Mouse (Mus musculus) lung, embryonic 14.5 days (tissue): Measurements from ENCODE around the gene Clic5. TPM values are rescaled to one million over a fixed set of nuclear protein-coding genes. Genes with fewer than 3 reads are reported as not detected.
A peak's percentile ranks its signal among the peaks of the same experiment; 100 is the strongest.

Experiments
- ATAC-seq: fragments of 200-750 bp; cut with Nextera tagmentation; 2 replicates; pipeline ENCODE4 v1.8.0; 2017; ENCODE audit warnings: mild to moderate bottlenecking, moderate TSS enrichment, moderate library complexity; ENCODE audit not compliant: insufficient read depth
- DNase-seq: peaks from one replicate; pipeline ENCODE4 v3.0.0-alpha.2; 2015
- H3K27ac ChIP-seq: fragments of 300-500 bp; sonication (generic); 2 replicates; pipeline ENCODE4 v1.5.1; 2014; ENCODE audit warnings: low read depth, mild to moderate bottlenecking, moderate library complexity
- H3K27me3 ChIP-seq: fragments of 300-500 bp; sonication (generic); 2 replicates; pipeline ENCODE4 v1.6.1; 2014; ENCODE audit warnings: low read length, control low read depth; ENCODE audit not compliant: insufficient read depth
- H3K36me3 ChIP-seq: fragments of 300-500 bp; sonication (generic); 2 replicates; pipeline ENCODE4 v1.6.1; 2014; ENCODE audit warnings: control low read depth; ENCODE audit not compliant: insufficient read depth
- H3K4me1 ChIP-seq: fragments of 300-500 bp; sonication (generic); 2 replicates; pipeline ENCODE4 v1.6.1; 2014; ENCODE audit warnings: antibody characterized with exemption, control low read depth; ENCODE audit not compliant: insufficient read depth
- H3K4me2 ChIP-seq: fragments of 300-500 bp; sonication (generic); 2 replicates; pipeline ENCODE4 v1.6.1; 2014; ENCODE audit warnings: mild to moderate bottlenecking
- H3K4me3 ChIP-seq: fragments of 300-500 bp; sonication (generic); 2 replicates; pipeline ENCODE4 v1.5.1; 2014; ENCODE audit warnings: low read depth, low read length
- H3K9ac ChIP-seq: fragments of 300-500 bp; sonication (generic); 2 replicates; pipeline ENCODE4 v1.6.1; 2014
- H3K9me3 ChIP-seq: fragments of 300-500 bp; sonication (generic); 2 replicates; pipeline ENCODE4 v1.6.1; 2016; ENCODE audit warnings: low read depth, low read length, control low read depth
- CTCF ChIP-seq: IDR thresholded peaks from 2 replicates; pipeline ENCODE4 v1.5.1; 2016; ENCODE audit warnings: antibody characterized with exemption, low read depth
- WGBS: fragments of 180-500 bp; shearing (Covaris S2); extraction: QIAGEN DNeasy Blood & Tissue Kit; methylation state at CpG from one replicate; pipeline ENCODE4 v1.1.7; 2014; 5-methylcytosine and 5-hydroxymethylcytosine counted together
- polyA plus RNA-seq: library from polyadenylated mRNA; unstranded; fragments of >200 nt; fragmentation: Nextera tagmentation; extraction: Ambion mirVana; gene quantifications from 2 replicates; pipeline ENCODE4 v1.2.1, GENCODE M21; 2014

Clic5 gene
- polyA plus RNA-seq, 1 experiment from 2014 or later: 3.3 TPM

DNA sequence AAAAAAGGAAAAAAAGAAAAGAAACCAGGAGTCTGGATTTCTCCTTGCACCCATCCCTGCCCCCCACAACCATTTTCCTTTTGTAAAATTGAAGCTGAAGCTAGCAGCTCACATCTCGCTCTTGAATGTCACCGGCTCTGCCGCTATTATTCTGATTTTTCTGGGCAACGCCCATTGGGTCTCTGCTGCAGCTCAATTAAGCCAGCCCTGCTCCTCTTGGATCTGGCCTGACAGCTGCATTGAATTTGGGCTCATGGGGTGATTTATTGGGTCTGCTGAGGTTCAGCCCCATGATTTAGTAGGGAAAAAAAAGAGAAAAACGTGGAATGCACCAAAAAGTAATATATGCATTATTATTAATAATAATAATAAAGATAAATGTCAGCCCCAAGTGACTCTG is 111.9 kb downstream of the Clic5 start:
- 15% methylated on average over 5 of the region's 5 CpGs for WGBS
- H3K27me3 ChIP-seq: peaks cover 4% of the 10 kb centered on the region; the same call in 1 of the 2 replicates
- peak overlapping the region; percentile 56; the same call in 1 of the 2 replicates for H3K27ac ChIP-seq
- H3K4me2 ChIP-seq: no peak overlapping the region
- ATAC-seq (peak; percentile 42; the same call in 1 of the 2 replicates), DNase-seq (peak; percentile 27)
- H3K36me3 ChIP-seq: no peaks in the 10 kb centered on the region
- H3K9me3 ChIP-seq: no peaks in the 10 kb centered on the region
- H3K9ac ChIP-seq: no peak overlapping the region
- 0 out of 2 replicates have a peak, but pooled peaks cover 5% of the 10 kb centered on the region for H3K4me1 ChIP-seq
- H3K4me3 ChIP-seq: no peak overlapping the region
- TF ChIP-seq CTCF: no peak

DNA sequence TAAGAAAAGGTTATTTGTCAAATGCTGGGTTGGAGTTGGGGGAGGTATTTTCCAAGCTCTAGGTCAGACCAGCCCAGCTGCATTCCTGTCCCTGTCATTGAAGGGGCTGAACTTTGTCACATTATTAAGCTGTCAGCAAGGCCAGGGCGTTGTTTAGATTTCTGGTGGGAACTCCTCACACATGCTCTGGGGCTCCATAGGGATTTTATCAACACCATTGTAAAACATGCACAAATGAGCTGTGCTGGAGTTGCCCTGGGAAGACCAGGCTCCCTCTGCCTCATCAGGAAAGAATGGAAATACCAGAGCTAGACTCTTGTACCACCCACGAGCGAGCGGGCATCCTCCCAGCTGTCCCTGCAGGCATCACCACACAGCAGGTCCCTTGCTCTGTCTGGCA is 112.3 kb downstream of the Clic5 start:
- Histone ChIP-seq H3K27ac (peak overlapping the region; percentile 71), H3K9me3 (no peaks in the 10 kb centered on the region), H3K4me3 (no peak overlapping the region), H3K9ac (no peak overlapping the region), H3K4me2 (peak overlapping the region; percentile 29; the same call in 1 of the 2 replicates), H3K4me1 (0 out of 2 replicates have a peak, but pooled peaks cover 5% of the 10 kb centered on the region), H3K36me3 (no peaks in the 10 kb centered on the region), H3K27me3 (peaks cover 1% of the 10 kb centered on the region; the same call in 1 of the 2 replicates)
- TF ChIP-seq CTCF: no peak
- ATAC-seq: peak; percentile 95
- DNase-seq: peak; percentile 85
- 8% methylated on average over 4 of the region's 4 CpGs for WGBS

DNA sequence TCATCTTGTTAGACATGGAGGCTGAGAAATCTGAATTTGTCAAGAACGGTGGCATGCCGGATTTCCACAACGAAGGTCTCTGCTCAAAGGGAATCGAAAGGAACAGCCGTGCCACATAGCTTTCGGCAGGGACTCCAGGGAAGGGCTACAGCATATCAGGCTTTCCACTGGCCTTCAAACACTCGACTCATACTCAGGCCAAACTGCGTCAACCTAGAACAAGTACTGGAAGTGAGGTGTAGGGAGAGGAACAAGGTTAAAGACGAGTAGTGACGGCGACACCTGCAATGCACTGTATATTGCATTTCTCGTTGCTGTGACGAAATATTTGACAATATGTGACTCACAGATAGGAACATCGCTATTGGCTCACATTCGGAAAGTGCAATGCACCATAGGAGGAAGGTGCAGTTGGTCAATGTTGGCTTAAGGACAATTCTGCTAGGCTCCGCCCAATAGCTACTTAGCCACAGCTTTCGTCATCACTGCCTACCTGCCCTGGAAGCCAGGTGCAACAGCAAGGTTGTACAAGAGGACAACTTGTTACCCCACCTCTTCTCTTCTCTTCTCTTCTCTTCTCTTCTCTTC is 112.9 kb downstream of the Clic5 start:
- no peak for TF ChIP-seq CTCF
- H3K4me2 ChIP-seq: peak overlapping the region; percentile 29; the same call in 1 of the 2 replicates

GRCm38 (mm10) chr17:44304076-44304475 is 115.7 kb downstream of the Clic5 start:
- Histone ChIP-seq H3K4me1 (0 out of 2 replicates have a peak, but pooled peaks cover 5% of the 10 kb centered on the region), H3K27me3 (no peaks in the 10 kb centered on the region), H3K9ac (no peak overlapping the region), H3K4me3 (no peak overlapping the region), H3K36me3 (no peaks in the 10 kb centered on the region), H3K9me3 (no peaks in the 10 kb centered on the region), H3K4me2 (no peak overlapping the region), H3K27ac (no peak overlapping the region)
- DNase-seq: no peak
- no peak for TF ChIP-seq CTCF
- ATAC-seq: no peak
- WGBS: 81% methylated on average over 1 of the region's 1 CpGs

More for the DNA sequence above, 112.9 kb downstream of the Clic5 start:
- 44% methylated on average over 17 of the region's 17 CpGs for WGBS
- Histone ChIP-seq H3K9ac (no peak overlapping the region), H3K4me1 (0 out of 2 replicates have a peak, but pooled peaks cover 5% of the 10 kb centered on the region), H3K9me3 (no peaks in the 10 kb centered on the region), H3K27me3 (no peaks in the 10 kb centered on the region), H3K36me3 (no peaks in the 10 kb centered on the region), H3K27ac (peak overlapping the region; percentile 71), H3K4me3 (no peak overlapping the region)
- ATAC-seq: peak; percentile 30; the same call in 1 of the 2 replicates
- DNase-seq: peak; percentile 40

DNA sequence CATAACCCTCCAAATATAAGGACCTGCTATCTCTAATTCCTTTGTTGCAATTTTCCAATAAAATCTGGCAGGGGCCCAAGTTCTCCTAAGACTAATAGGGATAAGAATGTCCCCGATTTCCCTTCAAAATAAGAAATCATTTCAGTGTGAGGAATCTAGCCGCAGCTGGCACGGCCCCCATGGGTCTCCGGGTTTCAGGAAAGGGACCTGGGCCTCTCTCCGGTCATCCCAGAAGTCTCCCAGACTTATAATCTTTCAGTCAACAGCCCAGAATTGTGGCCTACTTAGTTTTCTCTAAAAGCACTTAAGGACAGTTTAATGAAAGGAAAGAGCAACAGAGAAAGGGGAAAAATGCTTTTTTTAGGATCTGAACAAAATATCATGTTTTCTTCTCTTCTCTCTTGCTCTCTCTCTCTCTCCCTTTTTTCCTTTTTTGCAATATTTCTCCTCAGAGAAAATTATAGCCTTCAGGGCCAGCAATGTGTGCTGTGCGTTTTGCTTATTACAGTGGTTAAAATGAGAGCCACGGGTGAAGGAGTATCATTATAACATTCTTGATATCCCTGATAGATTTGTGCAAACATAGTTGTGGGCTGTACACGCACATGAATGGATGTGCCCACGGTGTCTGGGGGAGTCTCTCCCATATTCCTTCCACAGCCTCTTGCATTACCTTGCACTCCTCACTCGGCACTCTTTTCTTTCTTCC is 121.7 kb downstream of the Clic5 start:
- no peaks in the 10 kb centered on the region for H3K4me1 ChIP-seq
- H3K27ac ChIP-seq: no peak overlapping the region

GRCm38 (mm10) chr17:44325314-44325713 is 136.9 kb downstream of the Clic5 start:
- no peak for ATAC-seq
- Histone ChIP-seq H3K9me3 (no peaks in the 10 kb centered on the region), H3K27me3 (no peaks in the 10 kb centered on the region), H3K4me2 (no peak overlapping the region), H3K36me3 (no peaks in the 10 kb centered on the region), H3K4me1 (0 out of 2 replicates have a peak, but pooled peaks cover 3% of the 10 kb centered on the region), H3K4me3 (no peak overlapping the region), H3K9ac (no peak overlapping the region), H3K27ac (no peak overlapping the region)
- WGBS: 69% methylated on average over 10 of the region's 10 CpGs
- TF ChIP-seq CTCF: no peak
- no peak for DNase-seq

More for the DNA sequence above, 121.7 kb downstream of the Clic5 start:
- 65% methylated on average over 10 of the region's 10 CpGs for WGBS
- H3K9me3 ChIP-seq: no peaks in the 10 kb centered on the region
- no peaks in the 10 kb centered on the region for H3K27me3 ChIP-seq
- no peaks in the 10 kb centered on the region for H3K36me3 ChIP-seq
- ATAC-seq: no peak
- no peak overlapping the region for H3K9ac ChIP-seq
- DNase-seq: peak; percentile 4
- H3K4me2 ChIP-seq: no peak overlapping the region
- no peak for TF ChIP-seq CTCF
- no peak overlapping the region for H3K4me3 ChIP-seq
